16 mouse cellular contexts compared by ENCODE assay signal in genomic region chr10:81593935-81594334, GRCm38 (mm10). TPM values are rescaled to one million over a fixed set of nuclear protein-coding genes. Genes with fewer than 3 reads are reported as not detected.
"Had no signal": no experiment of that assay in that cellular context is flagged by ENCODE, and none has a peak within 500 bp of the region (broad histone marks: within the 10 kb centered on the region; RNA-seq: fewer than 3 reads in every experiment).

No protein-coding gene starts in this region.

- ATAC-seq: liver, postnatal 0 days; midbrain, embryonic 15.5 days had no signal

- H3K27me3 ChIP-seq: stomach, embryonic 15.5 days had no signal

- H3K4me2 ChIP-seq: limb, embryonic 12.5 days; liver, embryonic 13.5 days; lung, embryonic 15.5 days; midbrain, embryonic 11.5 days; midbrain, embryonic 15.5 days; neural tube, embryonic 12.5 days; stomach, embryonic 15.5 days had no signal

- H3K9me3 ChIP-seq: limb, embryonic 12.5 days; liver, embryonic 13.5 days; lung, embryonic 15.5 days; midbrain, embryonic 15.5 days; neural tube, embryonic 12.5 days; stomach, embryonic 15.5 days had no signal

- DNase-seq: kidney, adult 9 months; kidney, postnatal 36 days; layer of hippocampus, adult 9-11 months; liver; liver, embryonic 13.5 days; liver, postnatal 0 days; right cerebral cortex, postnatal 14 days; thymus, postnatal 36 days had no signal

- H3K4me3 ChIP-seq: limb, embryonic 12.5 days; liver, embryonic 13.5 days; lung, embryonic 15.5 days; midbrain, embryonic 15.5 days; neural tube, embryonic 12.5 days; stomach, embryonic 15.5 days had no signal

- H3K36me3 ChIP-seq: liver, embryonic 13.5 days; midbrain, embryonic 15.5 days; neural tube, embryonic 12.5 days had no signal

- H3K9ac ChIP-seq: limb, embryonic 12.5 days; liver, embryonic 13.5 days; liver, postnatal 0 days; lung, embryonic 15.5 days; midbrain, embryonic 15.5 days; neural tube, embryonic 12.5 days; stomach, embryonic 15.5 days had no signal

- H3K27ac ChIP-seq: kidney, postnatal 0 days; limb, embryonic 12.5 days; liver, embryonic 13.5 days; lung, embryonic 15.5 days; midbrain, embryonic 15.5 days; neural tube, embryonic 12.5 days; stomach, embryonic 15.5 days had no signal

RNA-seq across cellular contexts. Expression of gene Tle6, which starts 6.9 kb away (rescaled TPM):
- total RNA-seq: monocyte, adult 5-6 weeks had no signal
